Mouse (Mus musculus) bone marrow, adult 2 months (tissue): ENCODE data around the gene Mllt10.

Experiments
- CTCF ChIP-seq: fragments of 200-500 bp; IDR thresholded peaks from 2 replicates; pipeline ENCODE4 v1.5.1; 2011; ENCODE audit warnings: low read length, control low read depth; ENCODE audit not compliant: control insufficient read depth, insufficient read depth
- POLR2A ChIP-seq: fragments of 200-500 bp; IDR thresholded peaks from 2 replicates; pipeline ENCODE4 v1.6.1; 2011; ENCODE audit warnings: low read depth, mild to moderate bottlenecking, control low read depth, low read length, borderline replicate concordance; ENCODE audit not compliant: control insufficient read depth

DNA sequence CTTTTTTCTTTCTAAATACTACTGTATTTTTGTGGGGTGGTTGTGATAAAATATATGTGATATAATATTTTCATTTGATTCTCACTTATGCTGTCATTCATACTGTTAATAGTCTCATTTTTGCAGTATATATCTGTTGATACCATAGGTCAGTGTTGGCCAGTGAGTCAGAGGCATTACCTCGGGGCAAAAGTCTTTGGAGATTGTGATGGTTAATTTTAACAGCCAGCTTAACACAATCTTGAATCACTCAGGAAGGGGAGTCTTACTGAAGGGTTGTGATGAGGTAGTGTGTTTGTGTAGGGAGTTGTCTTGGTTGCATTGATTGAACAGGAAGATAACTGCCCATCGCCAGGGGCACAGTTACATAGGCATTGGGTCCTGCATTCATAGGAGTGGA, 83.1 kb downstream of the Mllt10 start:
- TF ChIP-seq CTCF (no peak), POLR2A (no peak)
